Mouse (Mus musculus) liver, embryonic 16.5 days (tissue): ENCODE data around the gene Tvp23b. TPM values are rescaled to one million over a fixed set of nuclear protein-coding genes. Genes with fewer than 3 reads are reported as not detected.

Experiments
- ATAC-seq: fragments of 200-750 bp; cut with Nextera tagmentation; 2 replicates; pipeline ENCODE4 v1.8.0; 2017; ENCODE audit warnings: low read depth, mild to moderate bottlenecking, moderate number of reproducible peaks, moderate library complexity
- H3K27ac ChIP-seq: fragments of 300-500 bp; sonication (generic); 2 replicates; pipeline ENCODE4 v1.5.1; 2014; ENCODE audit warnings: mild to moderate bottlenecking, low read length
- H3K27me3 ChIP-seq: fragments of 300-500 bp; sonication (generic); 2 replicates; pipeline ENCODE4 v1.6.1; 2014; ENCODE audit warnings: low read depth, low read length, mixed read lengths; ENCODE audit not compliant: control insufficient read depth, insufficient read depth
- H3K36me3 ChIP-seq: fragments of 300-500 bp; sonication (generic); 2 replicates; pipeline ENCODE4 v1.6.1; 2014; ENCODE audit warnings: mild to moderate bottlenecking; ENCODE audit not compliant: control insufficient read depth, insufficient read depth
- H3K4me1 ChIP-seq: fragments of 300-500 bp; sonication (generic); 2 replicates; pipeline ENCODE4 v1.6.1; 2014; ENCODE audit warnings: low read depth, low read length, mixed read lengths; ENCODE audit not compliant: control insufficient read depth
- H3K4me2 ChIP-seq: fragments of 300-500 bp; sonication (generic); 2 replicates; pipeline ENCODE4 v1.6.1; 2014; ENCODE audit warnings: low read depth, low read length, mixed read lengths
- H3K4me3 ChIP-seq: fragments of 300-500 bp; sonication (generic); 2 replicates; pipeline ENCODE4 v1.5.1; 2014; ENCODE audit warnings: low read depth, mild to moderate bottlenecking, low read length
- H3K9ac ChIP-seq: fragments of 300-500 bp; sonication (generic); 2 replicates; pipeline ENCODE4 v1.6.1; 2014; ENCODE audit warnings: low read depth, low read length
- H3K9me3 ChIP-seq: fragments of 300-500 bp; sonication (generic); replicated peaks from 2 replicates; pipeline ENCODE4 v1.6.1; 2016; ENCODE audit warnings: low read length; ENCODE audit not compliant: control insufficient read depth
- WGBS: fragments of 180-500 bp; shearing (Covaris S2); extraction: QIAGEN DNeasy Blood & Tissue Kit; methylation state at CpG from one replicate; pipeline ENCODE4 v1.1.7; 2014; ENCODE audit not compliant: insufficient replicate concordance; 5-methylcytosine and 5-hydroxymethylcytosine counted together
- polyA plus RNA-seq: library from polyadenylated mRNA; unstranded; fragments of >200 nt; fragmentation: Nextera tagmentation; extraction: Ambion mirVana; gene quantifications from 2 replicates; pipeline ENCODE4 v1.2.1, GENCODE M21; 2015

Tvp23b gene
- polyA plus RNA-seq, 1 experiment from 2014 or later, result 26.1 TPM

DNA sequence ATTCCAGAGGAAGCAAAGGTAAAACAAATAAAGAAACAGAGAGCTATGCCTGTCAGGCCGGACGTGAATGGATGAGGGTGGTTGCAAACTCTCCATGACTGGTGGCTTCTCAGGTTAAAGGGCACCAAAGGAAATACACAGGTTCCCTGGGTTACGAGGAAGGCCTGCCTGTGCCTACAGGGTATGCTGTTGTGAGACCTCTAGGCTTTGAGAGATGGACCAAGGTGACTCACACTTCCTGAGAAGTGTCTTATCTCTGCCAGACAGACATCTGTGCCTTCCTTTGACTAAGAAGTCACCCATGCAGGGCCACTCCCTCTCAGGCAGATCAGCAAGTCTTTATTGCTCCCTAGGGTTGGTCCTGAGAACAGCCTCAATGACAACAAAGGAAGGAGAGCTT is 50.5 kb downstream of the Tvp23b start:
- WGBS, result 3% methylated on average over 3 of the region's 3 CpGs
- Histone ChIP-seq H3K9ac (no peak overlapping the region), H3K27ac (no peak overlapping the region), H3K27me3 (no peaks in the 10 kb centered on the region), H3K4me2 (no peak overlapping the region), H3K36me3 (no peaks in the 10 kb centered on the region), H3K9me3 (no peaks in the 10 kb centered on the region), H3K4me1 (peaks cover 6% of the 10 kb centered on the region), H3K4me3 (no peak overlapping the region)
- peak; percentile 82 for ATAC-seq

DNA sequence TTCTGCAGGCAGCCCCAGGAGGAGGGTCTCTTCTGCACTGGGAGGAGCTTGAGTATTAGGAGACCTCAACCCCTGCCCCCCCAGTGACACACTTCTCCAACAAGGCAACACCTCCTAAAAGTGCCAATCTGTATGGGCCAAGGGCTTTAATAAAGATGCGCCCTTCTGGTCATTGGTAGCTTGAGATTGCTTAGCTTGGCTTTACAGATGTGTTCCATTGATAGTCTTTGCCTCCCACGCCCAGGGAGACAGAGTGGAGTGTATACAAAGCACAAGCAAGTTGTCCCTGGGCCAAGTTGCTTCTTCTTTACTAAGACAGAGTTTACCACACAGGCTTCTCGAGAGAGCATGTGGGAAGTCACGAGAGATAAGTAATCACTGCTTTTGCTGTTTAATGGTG is 51.3 kb downstream of the Tvp23b start:
- H3K4me3 ChIP-seq, result no peak overlapping the region
- H3K36me3 ChIP-seq, result no peaks in the 10 kb centered on the region
- no peaks in the 10 kb centered on the region for H3K9me3 ChIP-seq
- peaks cover 6% of the 10 kb centered on the region for H3K4me1 ChIP-seq
- 23% methylated on average over 4 of the region's 4 CpGs for WGBS
- no peak overlapping the region for H3K4me2 ChIP-seq
- H3K27me3 ChIP-seq, result no peaks in the 10 kb centered on the region
- H3K9ac ChIP-seq, result no peak overlapping the region
- no peak for ATAC-seq
- H3K27ac ChIP-seq, result no peak overlapping the region

DNA sequence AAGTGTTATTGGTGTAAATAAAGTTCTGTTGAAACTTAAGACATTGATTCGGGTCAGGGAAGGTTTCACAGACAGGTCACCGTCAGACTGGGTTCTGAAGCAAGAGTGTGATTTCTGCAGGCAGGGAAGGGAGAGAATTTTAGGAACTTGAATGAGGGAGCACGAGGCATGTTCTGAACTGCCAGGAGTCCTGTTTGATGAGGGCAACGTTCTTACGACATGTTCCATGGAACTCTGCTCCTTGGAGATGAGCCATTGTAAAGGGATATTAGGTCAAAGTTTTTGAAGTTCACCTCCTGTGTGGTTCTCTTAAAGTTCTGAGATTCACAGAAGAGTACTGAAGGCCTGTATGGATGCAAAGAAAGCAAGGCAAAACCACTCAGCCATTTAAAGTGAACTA is 51.9 kb downstream of the Tvp23b start:
- Histone ChIP-seq H3K4me2 (no peak overlapping the region), H3K36me3 (no peaks in the 10 kb centered on the region), H3K27me3 (no peaks in the 10 kb centered on the region), H3K27ac (no peak overlapping the region), H3K9me3 (no peaks in the 10 kb centered on the region), H3K4me1 (peaks cover 6% of the 10 kb centered on the region), H3K4me3 (no peak overlapping the region), H3K9ac (no peak overlapping the region)
- ATAC-seq, result no peak
- WGBS, result 55% methylated on average over 5 of the region's 5 CpGs

DNA sequence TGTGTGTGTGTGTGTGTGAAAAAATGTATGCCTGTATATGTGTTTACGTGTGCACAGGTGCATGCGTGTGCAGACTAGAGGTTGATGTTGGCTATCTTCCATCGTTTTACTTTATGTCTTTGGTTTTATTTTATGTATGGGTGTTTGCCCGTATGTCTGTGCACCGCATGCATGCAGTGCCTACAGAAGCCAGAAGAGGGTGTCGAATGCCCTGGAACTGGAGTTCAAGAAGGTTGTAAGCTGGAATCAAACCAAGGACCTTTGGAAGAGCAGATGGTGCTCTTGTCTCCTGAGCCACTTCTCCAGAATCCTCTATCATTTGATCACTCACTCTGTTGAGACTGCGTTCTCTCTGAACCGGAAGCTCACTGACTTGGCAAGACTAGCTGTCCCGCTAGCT is 53.8 kb downstream of the Tvp23b start:
- Histone ChIP-seq H3K27ac (no peak overlapping the region), H3K36me3 (no peaks in the 10 kb centered on the region), H3K4me3 (no peak overlapping the region), H3K27me3 (no peaks in the 10 kb centered on the region), H3K4me1 (peaks cover 6% of the 10 kb centered on the region), H3K4me2 (no peak overlapping the region), H3K9ac (no peak overlapping the region), H3K9me3 (no peaks in the 10 kb centered on the region)
- WGBS, result 81% methylated on average over 9 of the region's 9 CpGs
- no peak for ATAC-seq

DNA sequence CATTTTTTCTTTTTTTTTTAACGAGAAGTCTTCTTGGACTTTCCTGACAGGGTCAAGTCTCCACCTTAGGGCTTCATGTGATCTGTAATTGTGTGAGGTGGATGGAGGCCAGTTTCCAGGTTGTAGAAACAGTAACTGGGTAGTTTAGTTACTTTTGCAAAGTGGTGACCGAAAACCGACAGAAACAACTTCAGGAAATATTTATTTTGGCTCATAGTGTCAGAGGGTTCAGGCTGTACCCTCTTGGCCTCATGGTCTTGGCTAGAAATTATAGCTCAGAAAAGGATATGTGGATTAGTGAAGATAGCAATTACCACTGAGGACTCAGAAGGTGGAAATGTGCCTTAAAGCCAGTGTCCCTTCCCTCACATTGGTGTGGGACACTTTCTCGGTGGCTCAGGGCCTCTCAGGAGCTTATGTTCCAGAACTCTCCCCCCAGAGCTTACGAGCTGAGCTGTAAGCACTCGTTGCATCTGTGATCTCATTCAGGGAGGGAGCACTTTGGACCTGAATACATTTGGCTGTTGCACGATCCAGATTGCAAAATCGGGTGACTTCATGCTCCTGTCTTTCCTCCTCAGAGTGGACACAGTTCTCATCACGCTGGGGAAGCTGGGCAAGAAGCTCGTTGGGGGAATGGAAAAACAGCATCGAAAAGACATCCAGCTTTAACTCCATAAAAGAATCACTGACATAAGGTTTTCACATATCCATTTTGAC is 55.7 kb downstream of the Tvp23b start:
- Histone ChIP-seq H3K36me3 (no peaks in the 10 kb centered on the region), H3K4me1 (peaks cover 2% of the 10 kb centered on the region), H3K4me3 (no peak overlapping the region), H3K9ac (no peak overlapping the region), H3K27me3 (no peaks in the 10 kb centered on the region), H3K9me3 (no peaks in the 10 kb centered on the region), H3K4me2 (no peak overlapping the region), H3K27ac (no peak overlapping the region)
- 57% methylated on average over 11 of the region's 11 CpGs for WGBS
- no peak for ATAC-seq

DNA sequence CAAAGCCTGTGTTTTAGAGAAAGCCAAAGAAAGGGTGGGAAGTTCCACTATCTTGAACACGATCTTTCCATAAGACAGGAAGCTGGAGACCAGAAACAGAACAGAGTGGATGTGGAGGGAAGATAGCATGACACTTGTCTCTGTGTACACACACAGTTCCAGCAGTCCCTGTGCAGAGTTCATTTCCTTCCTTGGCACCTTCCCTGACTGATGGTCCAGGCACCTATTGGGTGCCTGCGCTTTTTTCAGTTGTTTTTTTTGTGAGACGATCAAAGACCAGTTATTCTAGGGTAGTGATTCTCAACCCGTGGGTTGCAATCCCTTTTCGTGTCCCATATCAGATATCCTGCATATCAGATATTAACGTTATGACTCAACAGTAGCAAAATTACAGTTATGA is 58.7 kb downstream of the Tvp23b start:
- H3K9me3 ChIP-seq, result no peaks in the 10 kb centered on the region
- H3K27me3 ChIP-seq, result no peaks in the 10 kb centered on the region
- 34% methylated on average over 6 of the region's 6 CpGs for whole genome bisulfite sequencing
- no peaks in the 10 kb centered on the region for H3K36me3 ChIP-seq
- ATAC-seq, result no peak
- no peaks in the 10 kb centered on the region for H3K4me1 ChIP-seq
- no peak overlapping the region for H3K4me2 ChIP-seq
- H3K9ac ChIP-seq, result no peak overlapping the region
- H3K4me3 ChIP-seq, result no peak overlapping the region
- no peak overlapping the region for H3K27ac ChIP-seq

DNA sequence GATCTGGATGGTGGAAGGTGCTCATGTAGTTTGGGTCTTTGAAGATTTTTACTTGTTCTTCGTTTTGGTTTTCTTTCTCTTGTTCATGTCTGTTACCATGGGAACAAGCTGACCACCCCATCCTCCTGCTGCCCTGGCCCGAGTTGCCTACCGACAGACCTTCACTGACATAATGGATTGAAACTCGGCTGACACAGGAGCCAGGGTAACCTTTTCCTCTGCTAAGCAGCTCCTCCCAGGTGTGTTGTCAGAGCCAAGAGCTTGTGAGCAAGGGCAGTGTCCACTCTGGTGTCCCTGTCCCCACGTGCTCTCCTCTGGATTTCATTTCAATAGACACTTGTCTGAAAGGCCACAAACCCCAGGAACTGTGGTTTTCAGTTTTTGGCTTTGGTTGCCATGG is 59.7 kb downstream of the Tvp23b start:
- Histone ChIP-seq H3K4me1 (no peaks in the 10 kb centered on the region), H3K4me2 (no peak overlapping the region), H3K4me3 (no peak overlapping the region), H3K36me3 (no peaks in the 10 kb centered on the region), H3K27ac (no peak overlapping the region), H3K9me3 (no peaks in the 10 kb centered on the region), H3K9ac (no peak overlapping the region), H3K27me3 (no peaks in the 10 kb centered on the region)
- no peak for ATAC-seq
- WGBS, result 46% methylated on average over 5 of the region's 5 CpGs

DNA sequence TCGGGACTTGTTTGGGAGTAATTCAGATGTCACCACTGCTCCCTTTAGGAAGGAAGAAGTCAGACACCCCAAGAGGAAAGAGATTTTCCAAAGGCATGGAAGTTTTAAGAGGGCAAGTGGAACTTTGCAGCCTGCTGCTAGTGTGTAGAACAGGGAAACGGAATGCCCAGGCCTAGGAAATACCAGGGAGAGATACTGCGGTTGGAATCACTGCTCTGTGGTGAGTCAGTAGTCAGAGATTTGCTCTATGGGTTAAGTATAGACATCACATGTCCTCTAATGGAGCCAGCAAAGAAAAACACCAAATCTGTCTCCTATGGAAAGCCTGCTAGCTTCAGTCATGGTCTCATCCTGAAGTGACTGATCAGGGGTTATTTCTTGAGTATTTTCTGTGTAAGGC is 60.9 kb downstream of the Tvp23b start:
- no peaks in the 10 kb centered on the region for H3K27me3 ChIP-seq
- no peak for ATAC-seq
- H3K4me3 ChIP-seq, result no peak overlapping the region
- no peak overlapping the region for H3K27ac ChIP-seq
- H3K36me3 ChIP-seq, result no peaks in the 10 kb centered on the region
- no peaks in the 10 kb centered on the region for H3K4me1 ChIP-seq
- no peak overlapping the region for H3K4me2 ChIP-seq
- H3K9me3 ChIP-seq, result no peaks in the 10 kb centered on the region
- WGBS, result 48% methylated on average over 3 of the region's 3 CpGs
- H3K9ac ChIP-seq, result no peak overlapping the region

DNA sequence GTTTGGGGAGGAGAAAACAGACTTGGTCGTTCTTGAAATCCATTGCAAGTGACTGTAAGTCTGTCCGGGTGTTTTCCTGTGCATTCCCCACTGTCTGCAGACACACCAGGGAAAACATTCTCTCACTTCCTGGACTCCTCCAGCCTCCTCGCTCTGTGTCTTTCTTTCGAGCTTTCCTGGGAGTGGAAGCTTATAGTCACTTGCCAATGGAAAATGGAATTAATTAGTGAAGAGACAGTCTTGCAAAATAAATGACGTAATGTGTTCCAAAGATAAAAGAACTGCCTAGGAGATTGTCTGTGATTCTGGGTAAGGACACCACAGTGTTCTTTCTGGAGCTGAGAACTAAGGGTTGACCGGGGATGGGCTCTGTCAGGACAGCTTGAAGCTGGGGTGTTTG is 64.3 kb downstream of the Tvp23b start:
- Histone ChIP-seq H3K27me3 (no peaks in the 10 kb centered on the region), H3K4me2 (no peak overlapping the region), H3K9ac (no peak overlapping the region), H3K36me3 (no peaks in the 10 kb centered on the region), H3K4me3 (no peak overlapping the region), H3K4me1 (no peaks in the 10 kb centered on the region), H3K9me3 (no peaks in the 10 kb centered on the region), H3K27ac (no peak overlapping the region)
- no peak for ATAC-seq
- WGBS, result 37% methylated on average over 6 of the region's 6 CpGs
